Mouse (Mus musculus) inflammation-experienced regulatory T-cells (primary cell): Measurements from ENCODE around the gene Tspan3. TPM values are rescaled to one million over a fixed set of nuclear protein-coding genes. Genes with fewer than 3 reads are reported as not detected.

ENCODE experiments used
- polyA plus RNA-seq, 2 experiments: library from polyadenylated mRNA; unstranded; fragments of 100-300 nt; shearing (Covaris generic); gene quantifications; one replicate each; pipeline ENCODE4 v1.2.1; 2017

Tspan3 gene
- polyA plus RNA-seq = 10 to 100 TPM; 44.5 to 91.2 TPM

GRCm38 (mm10) chr9:56165377-56165776 is at the start of gene Tspan3:
Gene Tspan3 (minus strand): TSS chr9:56165477.

GRCm38 (mm10) chr9:56089778-56090520 is 75.3 kb downstream of the Tspan3 start, which contains the start of gene Pstpip1:
Gene Pstpip1 (plus strand): TSS chr9:56089962.

Other genes starting within 250 kb of the Tspan3 start
- gene Scaper, start 227.4 kb downstream of the Tspan3 start, polyA plus RNA-seq = 10 to 100 TPM; 18.0 to 21.1 TPM
- gene 4930563M21Rik, start 154.9 kb downstream of the Tspan3 start, polyA plus RNA-seq = not detected
- 10 to 100 TPM; 59.1 to 78.8 TPM for gene Rcn2, start 123.6 kb downstream of the Tspan3 start, polyA plus RNA-seq
- gene Pstpip1, start 75.5 kb downstream of the Tspan3 start, polyA plus RNA-seq = 100 to 1,000 TPM; 135 to 140 TPM